Mouse (Mus musculus) ovary, postnatal 14 days (tissue): ENCODE results near the gene Lclat1.
"Not testable (repeated sequence)": the region's sequence is repeated elsewhere in the genome, so short reads cannot be mapped to it uniquely, and the experiment has no call there.

Experiments
- DNase-seq: peaks from one replicate; pipeline ENCODE4 v3.0.0; 2022; ENCODE audit warnings: low spot score

Lclat1 gene

DNA sequence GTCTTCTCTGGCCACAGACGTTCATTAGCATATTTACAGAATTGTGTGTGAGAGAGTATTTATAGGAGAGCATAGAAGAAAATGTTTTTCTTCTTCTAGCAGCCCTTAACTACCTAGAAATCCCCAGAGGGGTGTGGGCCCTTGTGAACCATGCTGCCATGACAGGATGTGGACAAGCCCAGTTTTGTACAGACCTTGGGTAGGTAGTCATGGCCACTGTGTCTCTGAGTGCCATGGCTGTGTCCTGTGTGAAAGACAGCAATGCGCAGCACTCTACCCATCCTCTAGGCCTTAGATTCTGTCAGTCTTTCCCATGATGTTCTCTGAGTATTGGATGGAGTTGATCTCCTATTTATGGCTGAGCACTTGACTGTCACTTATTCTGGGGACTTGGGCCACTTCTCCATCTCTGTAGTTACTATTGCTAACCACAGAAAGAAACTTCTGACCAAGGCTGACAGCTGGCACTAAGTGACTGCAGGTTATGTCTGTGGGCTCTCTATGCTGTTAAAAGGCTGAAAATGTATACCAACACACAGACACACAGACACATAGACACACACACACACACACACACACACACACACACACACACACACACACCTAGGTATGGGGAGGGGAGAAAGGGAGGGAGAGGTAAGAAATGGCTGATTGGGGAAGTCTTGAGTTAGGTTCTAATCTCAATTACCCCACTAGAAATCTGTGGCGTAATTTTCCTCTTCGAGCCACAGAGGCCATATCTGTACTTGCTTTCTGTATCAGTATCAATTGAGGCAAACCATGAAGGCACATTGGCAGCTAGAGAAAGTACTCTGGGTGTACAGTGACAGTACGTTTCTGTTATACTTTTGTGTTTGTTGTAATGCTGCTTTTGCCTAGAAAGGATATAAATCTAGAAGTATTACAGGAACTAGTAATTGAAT lies 29.0 kb downstream of the Lclat1 start:
- DNase-seq: no peak

- DNase-seq: no peak
These were observed 30.4 kb downstream of the Lclat1 start for GRCm38 (mm10) chr17:73138217-73138616.

DNA sequence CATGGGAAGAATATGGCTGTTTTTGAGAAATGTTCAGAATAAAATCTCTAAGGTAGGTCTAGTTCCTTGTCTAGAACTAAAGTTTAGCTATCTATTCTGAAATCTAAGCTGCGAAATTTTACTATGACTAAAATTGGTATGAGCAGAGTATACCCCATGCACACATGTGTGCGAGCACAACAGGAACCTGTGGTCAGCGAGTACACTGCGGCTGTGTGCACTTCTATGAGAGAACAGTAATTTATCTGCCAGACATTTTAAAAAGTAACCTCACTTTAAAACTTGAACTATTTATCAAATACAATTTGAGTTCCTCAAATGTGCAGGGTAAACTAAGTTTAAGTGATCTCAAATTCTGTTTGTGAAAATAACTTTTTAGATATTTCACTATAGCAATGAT lies 34.2 kb downstream of the Lclat1 start:
- DNase-seq: no peak

DNA sequence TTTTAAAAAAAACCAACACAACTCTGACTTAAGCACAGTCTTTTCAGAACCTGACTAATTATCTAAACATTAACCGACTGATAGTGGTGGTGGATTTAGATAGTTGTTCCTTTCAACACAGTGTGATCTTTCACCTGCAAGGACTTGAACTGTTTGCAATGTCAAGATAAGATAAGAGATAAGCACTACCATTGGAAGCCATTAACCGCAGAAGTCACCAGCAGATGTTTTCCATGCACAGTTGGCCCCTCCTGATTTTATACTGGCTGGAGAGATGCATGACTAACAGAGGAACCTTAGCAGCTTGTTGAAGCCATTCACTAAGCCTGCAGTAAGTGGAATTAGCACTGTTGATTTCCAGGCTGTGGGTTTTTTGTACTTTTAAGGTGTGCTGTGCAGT lies 34.7 kb downstream of the Lclat1 start:
- no peak for DNase-seq

DNA sequence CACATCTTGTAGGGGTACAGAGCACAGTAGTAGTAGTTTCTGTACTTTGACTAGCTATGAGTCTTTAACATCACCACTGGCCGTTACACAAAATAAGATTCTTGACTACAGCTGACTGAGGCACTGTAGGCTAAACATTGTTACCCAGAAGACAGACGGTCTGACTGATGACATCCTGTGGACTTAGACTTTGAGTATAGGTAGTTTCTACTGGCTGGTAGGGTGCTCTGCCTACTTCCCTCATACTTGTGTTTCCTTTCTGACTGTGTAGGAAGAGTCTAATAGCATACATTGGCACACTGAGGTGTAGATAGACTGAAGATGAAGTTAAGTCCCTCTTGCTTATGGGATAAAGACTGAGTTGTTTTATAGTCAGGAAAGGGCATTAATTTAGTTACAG lies 37.6 kb downstream of the Lclat1 start:
- no peak for DNase-seq

DNA sequence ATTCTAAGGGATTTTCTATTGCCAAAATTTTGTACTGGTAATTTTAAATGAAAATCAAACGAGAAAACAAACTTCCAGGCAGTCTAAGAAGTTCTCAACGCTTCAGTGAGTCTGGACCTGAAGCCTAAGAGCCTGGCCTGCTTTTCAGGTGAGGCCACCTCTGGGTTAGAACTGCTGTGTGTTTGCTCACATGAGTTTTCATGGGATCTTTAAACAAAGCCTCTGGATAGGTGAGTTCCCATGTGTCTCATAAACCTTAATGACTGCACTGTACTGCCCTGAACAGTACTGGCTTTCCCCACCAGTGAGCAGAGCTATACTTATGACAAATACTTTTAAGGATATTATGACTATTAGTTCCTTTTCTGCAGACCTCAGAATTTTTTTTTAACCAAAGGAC lies 40.8 kb downstream of the Lclat1 start:
- DNase-seq: no peak

DNA sequence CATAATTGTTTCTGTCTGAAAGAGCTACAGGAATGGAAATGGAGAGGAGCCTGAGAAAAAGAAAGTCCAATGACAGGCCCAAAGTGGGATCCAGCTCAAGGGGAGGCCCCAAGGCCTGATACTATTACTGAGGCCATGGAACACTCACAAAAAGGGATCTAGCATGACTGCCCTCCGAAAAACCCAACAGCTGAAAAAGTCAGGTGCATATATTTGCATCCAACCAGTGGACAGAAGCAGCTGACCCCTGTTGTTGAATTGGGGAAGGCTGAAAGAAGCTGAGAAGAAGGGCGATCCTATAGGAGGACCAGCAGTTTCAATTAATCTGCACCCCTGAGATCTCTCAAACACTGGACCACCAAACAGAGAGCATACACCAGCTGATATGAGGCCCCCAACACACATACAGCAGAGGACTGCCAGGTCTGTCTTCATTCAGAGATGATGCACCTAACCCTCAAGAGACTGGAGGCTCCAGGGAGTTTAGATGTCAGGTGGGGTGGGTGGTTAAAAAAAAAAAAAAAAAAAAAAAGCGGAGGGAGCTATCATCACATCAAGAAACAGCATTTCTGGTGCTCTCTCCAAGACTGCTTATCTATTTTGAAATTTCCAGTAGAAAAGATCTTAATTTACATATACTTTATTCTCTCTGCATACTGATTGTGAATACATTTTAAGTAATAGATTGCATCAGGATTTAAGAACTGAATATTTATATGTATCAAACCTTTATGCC lies 45.2 kb downstream of the Lclat1 start:
- not testable (repeated sequence) for DNase-seq

GRCm38 (mm10) chr17:73153672-73154071 lies 45.9 kb downstream of the Lclat1 start:
- DNase-seq: no peak

- DNase-seq: no peak
These were observed 48.8 kb downstream of the Lclat1 start for GRCm38 (mm10) chr17:73156606-73157005.

DNA sequence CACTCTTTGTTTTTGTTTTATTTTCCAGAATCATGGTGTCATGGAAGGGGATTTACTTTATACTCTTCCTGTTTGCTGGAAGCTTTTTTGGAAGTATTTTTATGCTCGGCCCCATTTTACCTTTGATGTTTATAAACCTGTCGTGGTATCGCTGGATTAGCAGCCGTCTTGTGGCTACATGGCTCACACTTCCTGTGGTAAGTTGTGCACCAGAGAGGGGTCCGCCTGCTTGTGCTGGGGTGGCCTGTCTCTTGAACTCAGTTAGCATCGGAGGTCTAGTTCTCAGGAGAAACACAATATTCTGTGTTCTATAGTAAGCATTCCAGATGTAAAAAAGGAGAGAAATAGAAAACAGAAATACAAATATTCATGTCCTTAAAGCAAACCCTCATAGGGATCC lies 54.0 kb downstream of the Lclat1 start:
- DNase-seq: no peak

DNA sequence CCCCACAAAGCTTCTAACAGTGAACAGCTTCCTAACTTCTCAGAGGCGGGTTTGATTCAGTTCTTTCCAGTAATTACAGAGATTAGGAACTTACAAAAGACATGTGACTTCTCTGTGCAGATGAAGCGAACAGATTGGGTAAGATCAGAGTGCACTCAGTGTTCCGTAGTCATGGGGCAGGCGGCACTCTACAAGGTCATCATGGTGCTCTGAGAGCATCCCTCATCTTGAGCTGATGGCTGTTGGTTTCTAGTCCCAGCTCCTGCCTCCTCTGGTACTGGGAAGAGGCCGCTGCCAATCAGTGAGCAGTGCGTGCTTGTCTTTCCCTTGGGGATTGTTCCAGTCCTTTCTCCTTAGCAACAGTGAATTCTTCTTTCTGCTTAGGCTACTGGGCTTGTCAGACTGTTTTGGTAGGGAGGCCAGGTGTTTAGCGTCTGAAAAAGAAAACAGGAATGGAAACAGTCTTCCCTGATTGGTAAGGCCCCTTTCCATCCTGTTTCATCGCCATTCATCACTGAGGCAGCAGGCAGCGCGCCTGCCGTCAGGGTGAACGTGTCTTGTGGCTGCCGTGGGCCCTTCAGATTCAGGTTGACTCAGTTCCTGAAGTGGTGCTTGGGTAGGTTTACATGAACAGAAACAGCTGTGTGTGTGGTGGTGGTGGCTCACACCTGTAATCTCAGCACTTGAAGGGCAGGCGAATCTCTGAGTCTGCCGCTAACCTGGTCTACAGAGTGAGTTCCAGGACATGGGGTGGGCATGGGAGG lies 54.8 kb downstream of the Lclat1 start:
- no peak for DNase-seq

- no peak for DNase-seq
These were observed 55.8 kb downstream of the Lclat1 start for GRCm38 (mm10) chr17:73163597-73163996.

- DNase-seq: no peak
These were observed 56.3 kb downstream of the Lclat1 start for GRCm38 (mm10) chr17:73164121-73164520.

GRCm38 (mm10) chr17:73169461-73169860 lies 61.7 kb downstream of the Lclat1 start:
- DNase-seq: no peak

- DNase-seq: no peak
These were observed 62.4 kb downstream of the Lclat1 start for GRCm38 (mm10) chr17:73170141-73170540.

DNA sequence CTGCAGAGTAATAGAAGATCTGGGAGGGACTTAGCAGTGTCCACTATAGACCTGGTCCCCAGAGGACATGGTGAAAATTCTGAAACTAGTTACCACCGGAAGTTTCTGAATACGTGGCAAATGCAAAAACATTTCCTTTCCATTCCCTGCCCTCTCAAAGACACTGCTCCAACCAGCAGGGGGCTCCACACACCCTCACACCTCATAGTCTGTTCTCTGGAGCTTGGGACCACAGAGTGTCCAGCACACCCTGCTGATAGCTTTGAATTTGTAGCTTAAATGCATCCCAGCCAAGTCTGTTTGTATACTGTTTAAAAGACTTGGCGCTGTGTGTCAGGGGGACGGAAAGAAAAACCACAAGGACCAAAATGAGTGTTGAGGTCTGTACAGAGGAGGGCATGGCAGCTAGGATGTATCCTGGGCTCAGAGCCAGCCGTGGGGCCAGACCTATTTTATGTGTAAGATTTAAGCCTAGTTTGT lies 66.3 kb downstream of the Lclat1 start:
- DNase-seq: peak; percentile 41

DNA sequence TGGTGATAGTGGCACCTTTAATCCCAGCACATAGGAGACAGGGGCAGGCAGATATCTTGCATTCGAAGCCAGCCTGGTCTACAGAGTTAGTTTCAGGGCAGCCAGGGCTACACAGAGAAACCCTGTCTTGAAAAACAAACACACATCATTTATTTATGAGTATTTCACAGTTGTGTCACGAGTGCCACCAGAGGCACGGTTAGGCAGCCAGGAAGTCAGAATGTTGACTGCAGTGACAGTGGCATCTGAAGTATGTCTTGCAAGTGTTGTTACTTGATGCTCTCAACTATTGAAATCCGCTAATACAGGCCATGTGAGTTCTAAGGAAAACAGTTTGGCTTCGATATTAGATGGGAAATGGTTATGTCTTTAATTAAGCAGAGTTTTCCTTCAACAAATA lies 67.9 kb downstream of the Lclat1 start:
- no peak for DNase-seq

DNA sequence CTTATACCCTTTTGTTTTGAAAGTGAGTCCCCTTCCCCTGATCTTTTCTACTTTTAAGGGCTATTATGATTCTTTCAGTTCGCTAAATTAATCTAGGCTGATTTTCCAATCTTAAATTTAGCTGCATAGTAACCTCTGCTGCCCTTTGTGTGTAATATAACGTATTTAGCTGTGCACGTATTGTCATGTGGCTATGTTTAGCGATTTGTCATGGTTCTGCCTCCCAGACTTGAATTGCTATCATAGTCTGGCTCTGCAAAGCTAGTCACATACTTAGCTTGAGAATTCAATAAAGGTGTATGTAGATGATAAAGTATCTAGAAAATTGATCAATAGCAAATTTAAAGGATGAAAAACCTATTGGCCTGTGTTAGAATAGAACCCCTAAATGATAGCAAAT lies 69.3 kb downstream of the Lclat1 start:
- no peak for DNase-seq

GRCm38 (mm10) chr17:73186929-73187328 lies 79.1 kb downstream of the Lclat1 start:
- no peak for DNase-seq

- no peak for DNase-seq
These were observed 86.4 kb downstream of the Lclat1 start for GRCm38 (mm10) chr17:73194146-73194545.

DNA sequence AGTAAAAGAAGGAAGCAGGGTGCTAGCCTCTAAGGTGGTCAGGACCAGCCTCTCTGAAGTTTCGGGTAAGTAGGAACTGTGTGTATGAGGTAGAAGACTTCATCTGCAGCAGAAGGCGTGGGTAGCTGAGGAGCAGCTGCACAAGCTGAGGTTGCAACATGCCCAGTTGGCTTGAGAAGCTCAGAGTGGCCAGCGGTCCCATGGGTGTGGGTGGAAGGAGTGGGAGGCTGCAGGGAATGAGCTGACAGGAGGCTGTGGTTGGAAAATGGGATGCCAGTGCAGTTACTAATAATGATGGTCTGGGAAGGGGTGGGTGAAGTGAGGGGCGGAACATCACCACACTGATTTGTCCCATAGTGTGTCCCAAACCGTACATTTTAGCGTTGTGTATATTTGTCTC lies 86.8 kb downstream of the Lclat1 start:
- DNase-seq: no peak

- DNase-seq: no peak
These were observed 87.4 kb downstream of the Lclat1 start for GRCm38 (mm10) chr17:73195074-73195723.
